Mouse (Mus musculus): ENCODE data around the gene Shh.

The Shh gene

DNA sequence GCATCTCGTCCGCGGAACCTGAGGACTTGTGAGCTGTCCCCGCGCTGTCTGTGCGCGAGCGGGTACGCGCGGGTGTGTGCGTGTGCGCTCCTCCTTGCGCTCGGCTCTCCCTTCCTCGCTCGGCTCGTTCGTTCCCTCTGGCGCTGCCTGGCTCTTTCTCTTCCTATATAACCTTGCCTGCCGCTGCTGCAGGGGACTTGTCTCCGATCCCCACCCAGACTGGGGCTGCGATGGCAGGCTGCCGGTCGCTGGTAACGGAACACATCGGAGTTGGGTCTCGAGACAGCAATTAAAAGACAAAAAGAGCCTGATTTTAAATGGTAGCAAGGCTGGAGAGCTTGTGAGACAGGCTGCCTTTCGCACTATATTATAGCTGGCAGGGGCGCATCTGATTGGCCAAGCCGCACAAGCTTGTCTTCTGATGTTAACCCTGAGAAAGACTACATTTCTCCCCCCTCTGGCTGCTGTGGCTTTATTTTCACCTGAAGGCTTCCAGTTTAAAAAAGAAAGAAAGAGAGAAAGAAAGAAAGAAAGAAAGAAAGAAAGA lies at the start of gene Shh:
Shh (minus strand) TSS at position 497 of the 547 bp plus-strand sequence.
- no peak for DNase-seq

DNA sequence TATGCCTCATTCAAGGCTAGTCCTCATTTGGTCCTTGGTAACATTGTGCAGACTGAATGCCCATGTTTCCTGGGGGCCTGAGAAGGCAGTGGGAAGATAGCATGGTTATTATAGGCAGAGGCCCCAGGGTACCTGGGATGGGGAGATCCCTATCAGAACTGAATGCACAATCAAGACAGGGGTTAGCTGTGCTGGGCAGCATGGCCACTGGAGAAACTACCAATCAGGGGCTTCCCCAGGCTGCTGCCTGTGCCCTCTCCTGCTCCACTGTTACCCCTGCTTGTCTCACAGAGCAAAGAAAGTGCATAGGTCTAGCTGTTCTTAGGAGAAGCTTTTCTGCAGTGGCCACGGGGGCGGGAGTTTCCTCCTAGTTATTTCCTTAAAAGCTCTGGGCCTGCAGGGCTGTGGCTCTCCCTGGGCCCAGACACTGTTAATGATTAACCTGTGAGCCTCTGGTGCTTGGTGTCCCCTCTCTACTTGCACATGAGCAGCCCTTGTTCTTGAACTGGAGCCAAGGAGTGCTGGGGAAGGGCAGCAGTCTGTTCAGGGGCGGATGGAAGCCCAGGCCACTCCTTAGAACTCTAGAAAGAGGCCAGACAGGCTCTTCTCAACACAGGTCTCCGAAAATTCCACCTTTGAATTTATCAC lies 33.9 kb upstream of the Shh start:
- no peak for DNase-seq

GRCm38 (mm10) chr5:28498846-28499245 lies 31.8 kb upstream of the Shh start:
- no peak for DNase-seq

DNA sequence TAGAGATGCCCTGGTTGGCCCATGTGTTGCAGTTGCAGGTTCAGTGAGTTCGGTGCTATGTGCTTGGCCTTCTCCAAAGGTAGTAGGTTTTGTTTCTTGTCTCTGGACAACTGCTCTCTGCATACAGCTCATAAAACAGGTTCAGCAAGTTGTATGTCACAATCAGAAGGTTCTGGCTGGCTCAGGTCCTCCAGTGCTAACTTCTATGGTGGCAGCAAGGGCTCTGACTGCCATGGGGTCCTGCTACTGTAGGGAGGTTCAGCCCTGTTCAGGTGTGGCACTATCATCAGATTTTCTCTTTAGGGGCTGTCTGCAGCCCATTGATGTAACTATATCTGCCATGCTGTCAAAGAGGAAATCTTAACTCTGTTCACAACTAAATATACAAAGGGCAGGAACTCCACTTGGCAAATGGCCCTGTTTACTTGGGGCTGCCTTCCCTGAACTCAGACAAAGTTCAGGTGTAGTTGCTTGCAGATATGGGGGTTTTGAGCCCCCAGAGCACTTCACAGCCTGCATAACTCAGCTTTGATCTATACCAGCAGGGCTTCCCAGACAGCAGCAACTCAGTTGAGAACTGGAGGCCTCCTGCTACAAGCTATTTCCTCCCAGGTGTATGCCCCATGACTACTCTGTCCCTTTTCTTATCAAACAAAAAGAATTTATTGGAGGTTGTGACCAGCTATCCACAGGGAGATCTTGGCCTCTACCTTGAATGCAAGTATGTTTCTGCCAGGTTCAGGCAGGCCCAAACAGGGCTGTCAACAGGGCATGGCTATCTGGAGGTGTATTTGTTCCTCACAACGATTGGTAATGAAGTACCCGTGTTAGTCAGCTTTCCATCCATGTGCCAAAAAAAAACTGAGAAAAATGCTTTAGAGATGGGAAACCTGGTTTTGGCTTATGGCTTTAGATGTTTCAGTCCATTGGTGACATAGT lies 28.9 kb upstream of the Shh start:
- DNase-seq: no peak

GRCm38 (mm10) chr5:28493550-28493949 lies 26.5 kb upstream of the Shh start:
- no peak for DNase-seq

DNA sequence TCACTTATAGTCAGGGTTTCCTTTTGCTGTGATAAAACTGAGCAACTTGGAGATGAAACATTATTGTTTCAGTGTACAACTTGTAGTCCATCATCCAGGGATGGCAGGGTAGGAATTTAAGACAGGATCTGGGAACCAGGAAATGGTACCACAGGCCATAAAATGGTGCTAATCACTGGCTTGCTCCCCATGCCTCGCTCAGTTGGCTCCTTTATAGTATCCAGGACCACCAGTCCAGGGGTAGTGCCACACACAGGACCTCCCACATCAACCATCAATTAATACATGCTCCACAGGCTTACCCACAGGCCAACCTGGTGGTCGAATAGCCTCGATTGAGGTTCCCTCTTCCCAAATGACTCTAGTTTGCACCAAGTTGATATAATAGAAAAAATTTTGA lies 15.9 kb upstream of the Shh start:
- DNase-seq: no peak

DNA sequence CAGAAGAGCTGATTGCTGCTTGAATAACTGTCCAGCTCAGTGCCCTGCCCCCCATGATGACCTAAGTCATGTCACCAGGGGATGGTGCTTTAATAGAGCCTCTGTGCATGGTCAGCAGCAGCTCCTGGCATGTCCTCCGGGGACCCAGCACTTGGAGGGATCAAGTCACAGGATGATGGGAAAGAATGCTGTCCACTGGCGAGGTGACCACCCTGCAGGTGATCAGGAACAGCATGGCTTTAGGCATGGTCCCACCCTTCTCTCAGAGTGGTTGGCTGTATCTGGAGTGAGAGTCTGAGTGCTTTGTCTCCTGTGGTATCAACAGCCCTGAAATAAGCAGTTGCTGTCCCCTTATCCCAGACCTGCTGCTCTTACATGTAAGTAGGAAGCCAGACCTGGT lies 14.7 kb upstream of the Shh start:
- no peak for DNase-seq

DNA sequence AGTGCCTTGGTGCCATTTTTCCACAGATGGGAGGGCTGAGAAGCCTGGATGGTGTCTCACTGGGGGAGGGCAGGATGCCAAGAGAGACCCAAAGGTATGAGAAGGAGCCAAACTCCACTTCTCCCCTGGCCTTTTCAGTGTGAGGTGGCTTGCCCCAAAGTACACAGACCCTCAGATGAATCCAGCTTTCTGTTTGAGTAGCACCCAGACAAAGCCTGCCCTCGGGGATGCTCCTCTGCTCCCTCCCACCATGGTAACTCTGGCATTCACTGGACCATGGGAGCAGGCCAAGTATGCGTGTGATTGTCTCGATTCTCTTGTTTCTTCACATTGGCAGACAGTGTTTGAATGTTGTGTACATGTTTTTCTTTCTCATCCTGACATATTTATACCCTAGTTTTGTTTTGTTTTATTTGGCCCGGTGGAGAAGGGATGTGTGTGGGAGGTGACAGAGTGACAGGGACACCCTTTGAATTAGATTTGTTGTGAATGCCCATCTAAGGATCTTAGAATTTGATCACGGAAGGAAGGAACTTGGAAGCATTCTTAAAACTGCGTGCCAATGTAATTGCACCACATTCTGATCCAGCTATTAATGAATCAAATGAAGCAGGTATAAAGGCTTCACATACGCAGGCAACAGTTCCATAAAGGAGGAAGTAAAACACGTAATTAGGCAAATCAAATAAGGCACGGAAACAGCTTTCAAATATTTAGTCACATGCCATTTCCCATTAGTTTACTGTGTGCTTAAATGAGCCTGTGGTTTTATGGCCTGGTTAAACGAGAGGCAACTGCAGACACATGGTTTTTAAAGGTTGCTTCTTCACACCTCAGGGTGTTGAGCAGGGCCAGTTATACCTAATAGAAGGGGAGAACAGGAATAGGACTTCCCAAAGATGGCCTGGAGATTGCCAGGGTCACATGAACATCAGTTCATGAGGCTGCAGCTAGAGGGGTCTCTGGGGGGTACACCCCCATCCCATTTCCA lies 9.6 kb upstream of the Shh start:
- no peak for DNase-seq

- no peak for DNase-seq
Observed at GRCm38 (mm10) chr5:28473556-28473955, 6.5 kb upstream of the Shh start.

- peak; percentile 19 for DNase-seq
Observed at GRCm38 (mm10) chr5:28469525-28470202, 2.6 kb upstream of the Shh start.

GRCm38 (mm10) chr5:28466351-28466750 lies 705 bp downstream of the Shh start:
- DNase-seq: no peak

DNA sequence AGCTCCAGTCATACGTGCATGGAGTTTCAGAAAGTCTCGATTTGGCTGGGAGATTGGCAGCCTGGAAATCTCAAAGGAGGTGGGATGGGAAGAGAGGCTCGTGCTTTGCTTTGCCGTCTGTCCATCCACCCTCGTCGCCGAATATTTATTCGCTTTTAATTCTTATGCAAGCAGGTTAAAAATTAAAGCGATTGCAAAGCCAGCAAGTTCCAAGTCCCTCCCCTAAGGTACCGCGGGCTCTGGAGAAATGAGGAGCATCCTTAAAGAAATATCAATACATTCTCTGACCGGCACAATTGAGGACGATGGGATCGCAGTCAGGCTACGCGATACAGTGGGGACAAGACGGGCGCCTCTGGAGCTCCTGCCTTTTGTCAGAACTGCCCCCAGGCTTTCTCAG lies 1.5 kb downstream of the Shh start:
- DNase-seq: no peak

DNA sequence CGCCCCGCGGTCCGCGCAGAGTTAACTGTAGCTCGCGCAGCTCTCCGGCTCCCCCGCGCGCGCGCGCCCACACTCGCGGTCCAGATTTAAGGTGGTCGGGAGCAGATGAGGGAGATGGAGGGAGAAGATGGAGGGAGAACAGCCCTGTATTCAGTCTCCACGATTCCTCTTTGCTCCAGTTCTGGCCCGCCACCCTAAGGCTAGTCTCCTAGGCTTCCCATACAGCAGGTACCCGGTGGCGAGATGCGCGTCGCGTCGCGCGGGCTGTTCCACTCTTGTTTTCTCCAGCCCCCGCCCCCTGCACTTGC lies 2.0 kb downstream of the Shh start:
- no peak for DNase-seq

- no peak for DNase-seq
Observed at GRCm38 (mm10) chr5:28464361-28465098, 2.5 kb downstream of the Shh start.

DNA sequence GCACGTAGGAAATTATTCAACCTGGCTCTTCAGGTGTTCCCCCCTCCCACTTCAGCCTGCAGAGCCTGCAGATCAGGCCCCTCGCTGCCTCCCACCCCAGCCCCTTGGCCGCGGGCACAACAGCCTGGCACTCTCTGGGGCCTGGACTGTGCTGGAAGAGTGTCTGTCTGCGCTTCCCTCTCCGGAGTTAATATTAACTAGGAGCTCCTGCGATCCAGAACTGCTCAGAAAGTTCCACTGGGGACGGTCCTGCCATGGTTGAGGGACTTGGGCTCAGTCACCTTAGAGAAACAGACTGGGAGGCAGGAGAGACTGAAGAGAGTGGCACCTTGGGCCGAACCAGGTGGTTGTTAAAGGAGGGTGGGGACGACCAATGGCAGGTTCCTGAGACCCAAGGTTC lies 3.4 kb downstream of the Shh start:
- no peak for DNase-seq

- no peak for DNase-seq
Observed at GRCm38 (mm10) chr5:28462741-28463590, 4.1 kb downstream of the Shh start.

DNA sequence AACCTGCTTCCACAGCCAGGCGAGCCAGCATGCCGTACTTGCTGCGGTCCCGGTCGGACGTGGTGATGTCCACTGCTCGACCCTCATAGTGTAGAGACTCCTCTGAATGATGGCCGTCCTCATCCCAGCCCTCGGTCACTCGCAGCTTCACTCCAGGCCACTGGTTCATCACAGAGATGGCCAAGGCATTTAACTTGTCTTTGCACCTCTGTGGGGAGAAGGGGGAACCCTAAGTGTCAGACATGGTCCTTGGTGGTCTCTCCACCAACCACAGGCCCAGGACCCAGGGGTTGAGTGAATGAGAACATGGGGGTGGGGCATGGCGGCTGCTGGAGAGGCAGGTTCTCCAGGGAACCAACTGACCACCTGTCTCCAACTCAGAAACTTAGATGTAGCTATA lies 5.7 kb downstream of the Shh start:
- DNase-seq: no peak

DNA sequence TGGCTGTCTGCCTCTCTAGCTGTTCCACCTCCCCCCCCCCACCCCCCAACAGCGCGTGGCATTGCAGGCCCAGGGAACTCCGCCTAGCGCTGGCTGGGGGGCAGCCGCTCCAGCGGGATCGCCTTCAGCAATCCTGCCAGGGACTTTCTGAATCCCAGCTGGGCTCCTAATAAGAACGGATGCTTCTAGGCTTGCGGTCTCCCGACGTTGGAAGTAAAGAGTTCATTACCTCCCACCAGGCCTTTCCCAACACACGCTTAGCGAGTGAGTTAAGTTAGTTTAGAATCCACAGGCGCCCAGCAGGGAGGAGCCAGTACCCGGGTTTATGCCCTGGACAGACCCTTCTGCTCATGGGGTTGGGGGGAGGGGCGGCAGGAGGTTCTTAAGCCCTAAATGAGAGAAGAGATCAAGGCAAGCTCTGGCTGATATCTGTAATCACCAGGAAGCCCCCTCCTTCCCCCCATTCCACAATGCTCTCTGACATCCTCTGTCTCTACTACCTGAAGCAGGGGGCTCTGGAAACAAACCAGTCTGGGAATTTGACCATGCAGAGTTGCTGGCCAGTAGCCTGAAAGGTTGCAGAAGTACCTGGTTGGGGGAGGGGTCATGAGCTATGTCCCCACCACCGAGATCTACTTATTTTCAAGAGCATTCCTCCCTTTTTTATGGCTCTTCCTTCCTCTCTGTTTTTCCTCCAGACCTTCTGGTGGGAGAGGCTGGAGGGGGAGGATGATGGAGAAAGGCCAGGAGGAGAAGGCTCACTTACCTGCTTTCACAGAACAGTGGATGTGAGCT lies 6.3 kb downstream of the Shh start:
- no peak for DNase-seq

DNA sequence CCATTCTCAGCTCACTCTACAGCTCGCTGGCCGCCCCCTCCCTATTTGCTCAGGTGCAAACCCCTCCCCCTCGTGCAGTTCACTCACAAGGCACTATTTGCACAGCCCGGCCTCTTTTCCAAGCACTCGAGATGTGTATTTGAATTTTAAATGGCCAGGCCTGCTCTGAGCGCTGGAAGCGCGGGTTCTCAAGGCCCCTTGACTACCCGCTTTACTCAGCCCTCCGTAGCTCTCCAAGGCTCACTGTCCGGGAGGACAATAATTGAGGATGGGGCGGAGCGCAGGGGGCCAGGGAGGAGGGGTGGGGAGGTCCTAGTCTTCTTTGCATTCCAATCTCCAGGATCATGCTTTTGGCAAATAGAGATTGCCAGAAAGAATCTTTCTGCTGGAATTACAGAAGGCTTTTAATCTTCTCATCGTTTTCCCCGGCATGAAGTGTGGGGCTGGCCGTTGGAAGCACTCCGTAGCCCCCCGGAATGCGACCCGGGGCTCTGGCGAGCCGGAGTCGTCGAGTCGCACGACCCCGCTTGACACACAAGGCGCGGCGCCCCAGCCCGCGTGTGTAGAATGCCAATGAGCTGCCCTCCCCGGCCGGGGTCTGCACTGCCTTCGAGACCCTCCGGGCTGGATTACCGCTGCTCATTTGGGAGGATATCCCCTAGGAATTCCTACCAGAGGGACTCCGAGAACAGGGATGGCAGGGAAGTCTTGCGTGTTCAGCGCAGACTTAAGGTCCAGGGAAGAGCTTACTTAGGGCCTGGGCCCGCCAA lies 7.4 kb downstream of the Shh start:
- no peak for DNase-seq

All from cerebellum, adult 9-10 months (tissue).